Mouse (Mus musculus) kidney, adult 2 months (tissue): ENCODE measurements around the gene Cldn14.

Experiments used
- CTCF ChIP-seq: fragments of 200-500 bp; conservative IDR thresholded peaks from 2 replicates; pipeline ENCODE4 v1.5.1; 2011; ENCODE audit warnings: low read depth, mild to moderate bottlenecking, control low read depth, low read length, moderate library complexity, mixed read lengths; ENCODE audit not compliant: insufficient read depth, insufficient read length
- POLR2A ChIP-seq: fragments of 200-500 bp; IDR thresholded peaks from one replicate; pipeline ENCODE4 v1.6.1; 2011; ENCODE audit warnings: low read depth, low read length, control low read depth

DNA sequence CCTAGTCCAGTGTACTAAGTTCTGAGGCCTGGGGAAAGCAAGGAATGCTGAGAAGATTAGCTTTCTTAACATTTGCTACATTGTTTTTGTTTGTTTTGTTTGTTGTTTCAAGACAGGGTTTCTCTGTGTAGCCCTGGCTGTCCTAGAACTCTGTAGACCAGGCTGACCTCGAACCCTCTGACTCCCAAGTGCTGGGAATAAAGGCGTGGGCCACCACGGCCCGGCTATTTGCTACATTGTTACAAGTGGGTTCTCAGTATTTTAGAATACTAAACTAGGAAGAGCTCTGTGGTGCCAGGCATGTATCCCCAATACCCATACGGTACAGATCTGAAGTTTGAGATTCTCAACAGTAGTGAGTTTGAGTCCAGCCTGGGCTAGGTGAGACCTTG lies 123.9 kb downstream of the Cldn14 start:
- TF ChIP-seq POLR2A (no peak), CTCF (no peak)
